Mouse (Mus musculus) forebrain, embryonic 13.5 days (tissue): ENCODE data around the gene Fgfr3. TPM values are rescaled to one million over a fixed set of nuclear protein-coding genes. Genes with fewer than 3 reads are reported as not detected.

Source experiments
- ATAC-seq: fragments of 200-750 bp; cut with Nextera tagmentation; 2 replicates; pipeline ENCODE4 v1.8.0; 2017
- H3K27ac ChIP-seq: fragments of 300-500 bp; sonication (generic); 2 replicates; pipeline ENCODE4 v1.5.1; 2015; ENCODE audit warnings: inconsistent platforms, mild to moderate bottlenecking, moderate library complexity
- H3K27me3 ChIP-seq: fragments of 300-500 bp; sonication (generic); 2 replicates; pipeline ENCODE4 v1.6.1; 2015; ENCODE audit warnings: mild to moderate bottlenecking, inconsistent platforms
- H3K36me3 ChIP-seq: fragments of 300-500 bp; sonication (generic); 2 replicates; pipeline ENCODE4 v1.6.1; 2015; ENCODE audit warnings: mild to moderate bottlenecking, inconsistent platforms; ENCODE audit not compliant: poor library complexity, severe bottlenecking
- H3K4me1 ChIP-seq: fragments of 300-500 bp; sonication (generic); 2 replicates; pipeline ENCODE4 v1.6.1; 2015; ENCODE audit warnings: inconsistent platforms
- H3K4me2 ChIP-seq: fragments of 300-500 bp; sonication (generic); 2 replicates; pipeline ENCODE4 v1.6.1; 2015; ENCODE audit warnings: inconsistent platforms, mild to moderate bottlenecking, moderate library complexity
- H3K4me3 ChIP-seq: fragments of 300-500 bp; sonication (generic); 2 replicates; pipeline ENCODE4 v1.5.1; 2015; ENCODE audit warnings: mild to moderate bottlenecking, inconsistent platforms
- H3K9ac ChIP-seq: fragments of 300-500 bp; sonication (generic); 2 replicates; pipeline ENCODE4 v1.6.1; 2015; ENCODE audit warnings: mild to moderate bottlenecking, inconsistent platforms
- H3K9me3 ChIP-seq: fragments of 300-500 bp; sonication (generic); replicated peaks from 2 replicates; pipeline ENCODE4 v1.6.1; 2016; ENCODE audit warnings: inconsistent platforms
- WGBS: fragments of 180-500 bp; shearing (Covaris S2); methylation state at CpG from one replicate; pipeline ENCODE4 v1.1.7; 2015; 5-methylcytosine and 5-hydroxymethylcytosine counted together
- polyA plus RNA-seq: library from polyadenylated mRNA; unstranded; fragments of >200 nt; fragmentation: Nextera tagmentation; extraction: Ambion mirVana; gene quantifications from 2 replicates; pipeline ENCODE4 v1.2.1, GENCODE M21; 2015

Fgfr3 gene
- polyA plus RNA-seq, 1 experiment from 2014 or later, result 59.5 TPM

DNA sequence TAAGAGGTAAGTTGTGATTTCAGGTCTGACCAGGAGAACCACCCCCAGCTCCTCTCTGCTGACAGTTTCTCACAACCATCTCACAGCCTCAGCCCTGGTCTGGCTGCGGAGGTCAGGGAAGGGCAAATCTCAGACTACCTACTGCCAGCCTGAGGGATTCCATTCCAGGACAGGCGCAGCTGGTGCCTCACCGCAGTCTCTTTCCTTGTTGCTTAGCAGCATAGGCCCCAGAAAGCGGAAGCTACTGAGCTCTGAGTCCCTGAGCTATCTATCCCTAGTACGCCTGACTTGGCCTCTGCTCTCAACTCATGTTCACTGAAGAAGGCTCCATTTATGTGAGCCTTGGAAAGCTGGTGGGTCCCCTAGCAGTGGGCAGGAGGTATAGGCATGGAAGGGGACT, 3.0 kb upstream of the Fgfr3 start:
- H3K27me3 ChIP-seq, result peaks cover 19% of the 10 kb centered on the region
- H3K9ac ChIP-seq, result no peak overlapping the region
- no peak overlapping the region for H3K4me2 ChIP-seq
- no peak for ATAC-seq
- peaks cover 21% of the 10 kb centered on the region for H3K4me1 ChIP-seq
- no peak overlapping the region for H3K4me3 ChIP-seq
- no peaks in the 10 kb centered on the region for H3K9me3 ChIP-seq
- WGBS, result 80% methylated on average over 5 of the region's 5 CpGs
- H3K27ac ChIP-seq, result no peak overlapping the region
- no peaks in the 10 kb centered on the region for H3K36me3 ChIP-seq

DNA sequence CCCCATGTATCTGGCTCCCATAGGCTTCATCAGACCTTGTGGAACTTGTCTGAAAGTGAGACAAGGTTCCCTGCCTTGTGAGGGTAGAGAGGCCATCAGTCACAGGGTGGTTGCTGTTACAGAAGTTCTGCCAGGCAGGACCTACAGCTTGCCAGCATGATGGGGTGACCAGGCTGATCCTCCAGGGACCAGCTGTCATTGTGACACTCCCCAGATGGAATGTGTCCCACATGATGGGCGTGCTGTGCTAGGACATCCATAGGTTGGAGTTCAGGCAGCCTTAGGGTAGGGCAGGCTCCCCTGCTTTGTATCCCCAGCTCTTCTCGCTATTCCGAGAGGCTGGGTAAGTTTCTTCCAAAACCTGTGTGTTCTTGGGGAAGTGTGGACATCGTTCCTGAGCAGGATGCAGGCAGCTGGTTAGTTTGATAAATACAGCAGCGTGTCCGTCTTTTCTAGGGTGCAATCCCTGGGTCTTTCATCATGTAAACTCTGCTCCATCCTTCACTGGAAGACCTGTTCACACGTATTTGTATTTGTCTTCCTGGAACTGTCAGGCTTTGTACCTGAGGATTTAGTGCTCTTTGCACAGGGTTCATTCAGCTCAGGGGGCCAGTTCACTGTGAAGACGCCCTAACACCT, 503 bp upstream of the Fgfr3 start:
- Histone ChIP-seq H3K36me3 (peaks cover 10% of the 10 kb centered on the region; the same call in 1 of the 2 replicates), H3K27me3 (peaks cover 35% of the 10 kb centered on the region), H3K4me1 (peaks cover 46% of the 10 kb centered on the region), H3K9me3 (no peaks in the 10 kb centered on the region), H3K9ac (peak overlapping the region; percentile 89), H3K27ac (peak overlapping the region; percentile 44), H3K4me3 (peak overlapping the region; percentile 62), H3K4me2 (peak overlapping the region; percentile 84)
- ATAC-seq, result no peak
- 13% methylated on average over 8 of the region's 8 CpGs for WGBS

DNA sequence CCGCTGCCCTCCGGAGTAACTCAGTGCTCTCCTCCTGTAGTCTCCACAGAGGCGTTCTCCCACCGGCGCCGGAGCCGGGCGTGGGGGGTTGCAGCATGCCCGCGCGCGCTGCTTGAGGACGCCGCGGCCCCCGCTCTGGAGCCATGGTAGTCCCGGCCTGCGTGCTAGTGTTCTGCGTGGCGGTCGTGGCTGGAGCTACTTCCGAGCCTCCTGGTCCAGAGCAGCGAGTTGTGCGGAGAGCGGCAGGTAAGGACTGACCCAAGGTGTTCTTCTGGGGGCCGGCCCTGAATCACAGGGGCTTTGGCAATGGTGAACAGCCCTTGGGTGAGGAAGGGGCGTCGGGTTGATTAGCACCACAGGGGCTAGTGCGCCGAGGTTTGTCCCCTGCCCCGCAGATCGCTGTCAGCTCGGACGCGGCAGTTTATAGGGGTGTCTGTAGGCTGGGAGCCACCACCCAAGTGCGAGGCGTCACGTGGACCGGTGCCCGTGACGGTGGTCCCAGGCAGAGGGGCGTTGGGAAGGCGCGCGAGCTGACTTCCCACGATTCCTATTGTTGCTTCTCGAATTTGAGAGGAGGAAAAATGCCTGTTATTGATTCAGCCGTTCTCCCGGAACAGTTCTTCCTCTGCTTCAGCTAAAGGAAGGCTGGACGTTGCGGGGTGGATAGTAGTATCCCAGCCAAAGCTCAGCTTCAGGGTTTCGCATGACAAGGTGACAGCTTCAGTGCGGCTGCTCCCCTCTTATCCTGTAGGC, 968 bp downstream of the Fgfr3 start:
- under 1% methylated on average over 53 of the region's 53 CpGs for WGBS
- H3K4me3 ChIP-seq, result peak overlapping the region; percentile 62
- H3K9ac ChIP-seq, result peak overlapping the region; percentile 89
- no peaks in the 10 kb centered on the region for H3K9me3 ChIP-seq
- peak overlapping the region; percentile 84 for H3K4me2 ChIP-seq
- peaks cover 41% of the 10 kb centered on the region for H3K27me3 ChIP-seq
- peak overlapping the region; percentile 91 for H3K27ac ChIP-seq
- H3K36me3 ChIP-seq, result peaks cover 13% of the 10 kb centered on the region
- ATAC-seq, result peak; percentile 17; the same call in 1 of the 2 replicates
- H3K4me1 ChIP-seq, result peaks cover 61% of the 10 kb centered on the region

DNA sequence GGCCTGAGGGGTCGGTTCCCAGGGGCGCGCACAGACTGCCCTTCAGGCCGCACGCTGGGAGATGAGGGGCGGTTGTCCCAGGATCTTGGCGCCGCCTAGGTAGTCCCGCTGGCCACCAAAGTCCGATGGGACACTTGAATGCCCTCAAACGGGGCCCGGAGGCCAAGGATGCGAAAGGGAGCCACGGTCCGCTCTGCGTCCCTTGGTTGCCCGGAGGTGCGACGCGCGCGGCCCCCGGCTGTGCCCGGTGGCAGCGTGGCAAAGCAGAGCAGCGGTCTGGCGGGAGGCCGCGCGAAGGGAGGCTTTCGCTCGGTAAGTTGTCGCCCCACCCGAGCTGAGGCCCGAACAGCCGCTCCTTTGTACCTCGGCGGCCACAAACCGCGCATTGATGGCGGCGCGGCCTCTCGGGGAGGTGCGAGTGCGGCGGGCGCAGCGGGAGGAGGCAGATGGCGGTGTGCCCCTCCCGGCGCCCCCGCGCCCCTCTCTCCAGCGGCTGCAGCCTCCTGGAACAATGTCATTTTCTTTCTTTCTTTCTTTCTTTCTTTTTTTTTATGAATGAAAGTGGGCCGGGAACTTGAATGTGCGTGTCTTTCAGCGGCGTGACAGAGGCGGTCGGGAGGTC, 1.7 kb downstream of the Fgfr3 start:
- Histone ChIP-seq H3K9me3 (no peaks in the 10 kb centered on the region), H3K4me2 (peak overlapping the region; percentile 84), H3K9ac (peak overlapping the region; percentile 89), H3K4me3 (peak overlapping the region; percentile 62), H3K27ac (peak overlapping the region; percentile 91), H3K36me3 (peaks cover 20% of the 10 kb centered on the region), H3K27me3 (peaks cover 44% of the 10 kb centered on the region), H3K4me1 (peaks cover 67% of the 10 kb centered on the region)
- ATAC-seq, result peak; percentile 17
- WGBS, result under 1% methylated on average over 60 of the region's 61 CpGs

DNA sequence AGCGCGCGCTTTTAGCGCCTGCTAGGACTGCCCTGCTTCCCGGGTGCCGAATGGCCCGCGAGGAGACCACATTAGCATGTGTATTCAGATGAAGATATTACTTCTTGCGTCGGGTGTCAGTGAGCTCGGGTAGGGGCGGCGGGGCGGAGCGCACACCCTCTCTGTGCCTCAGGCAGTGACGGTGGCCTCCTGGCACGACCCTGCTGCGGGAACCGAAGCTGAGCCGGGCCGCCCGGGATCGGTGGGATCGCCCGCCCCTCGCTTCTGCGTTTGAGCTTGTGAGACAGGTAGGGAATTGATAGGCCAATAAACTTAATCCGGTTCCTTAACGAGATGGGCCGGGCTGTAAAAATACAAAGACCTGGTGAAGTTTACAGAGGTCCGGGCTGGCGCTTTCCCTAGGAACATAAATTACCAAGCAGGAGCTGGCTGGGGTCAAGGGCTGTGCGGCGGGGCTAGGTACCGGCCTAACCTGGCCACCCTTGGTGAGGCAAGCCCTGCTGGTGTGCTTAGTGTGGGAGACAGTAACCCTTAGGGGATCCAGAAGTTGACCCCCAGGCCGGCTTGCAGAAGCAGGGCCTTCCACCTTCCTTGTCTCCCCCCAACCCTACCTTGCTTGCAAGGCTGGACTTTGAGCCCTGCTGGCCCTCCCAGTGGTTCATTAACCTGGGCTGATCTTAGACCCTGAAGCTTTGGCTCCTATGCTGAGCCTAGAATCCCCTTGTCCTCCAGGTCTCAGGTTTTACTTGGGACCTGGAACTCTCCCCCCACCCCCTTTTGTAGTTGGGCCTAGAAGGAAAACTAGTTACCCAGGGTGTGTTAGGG, 2.4 kb downstream of the Fgfr3 start:
- Histone ChIP-seq H3K27me3 (peaks cover 38% of the 10 kb centered on the region), H3K4me1 (peaks cover 71% of the 10 kb centered on the region), H3K4me2 (peak overlapping the region; percentile 84), H3K36me3 (peaks cover 27% of the 10 kb centered on the region), H3K27ac (peak overlapping the region; percentile 91), H3K4me3 (peak overlapping the region; percentile 62), H3K9me3 (no peaks in the 10 kb centered on the region), H3K9ac (peak overlapping the region; percentile 89)
- peak; percentile 65 for ATAC-seq
- WGBS, result 2% methylated on average over 36 of the region's 36 CpGs

DNA sequence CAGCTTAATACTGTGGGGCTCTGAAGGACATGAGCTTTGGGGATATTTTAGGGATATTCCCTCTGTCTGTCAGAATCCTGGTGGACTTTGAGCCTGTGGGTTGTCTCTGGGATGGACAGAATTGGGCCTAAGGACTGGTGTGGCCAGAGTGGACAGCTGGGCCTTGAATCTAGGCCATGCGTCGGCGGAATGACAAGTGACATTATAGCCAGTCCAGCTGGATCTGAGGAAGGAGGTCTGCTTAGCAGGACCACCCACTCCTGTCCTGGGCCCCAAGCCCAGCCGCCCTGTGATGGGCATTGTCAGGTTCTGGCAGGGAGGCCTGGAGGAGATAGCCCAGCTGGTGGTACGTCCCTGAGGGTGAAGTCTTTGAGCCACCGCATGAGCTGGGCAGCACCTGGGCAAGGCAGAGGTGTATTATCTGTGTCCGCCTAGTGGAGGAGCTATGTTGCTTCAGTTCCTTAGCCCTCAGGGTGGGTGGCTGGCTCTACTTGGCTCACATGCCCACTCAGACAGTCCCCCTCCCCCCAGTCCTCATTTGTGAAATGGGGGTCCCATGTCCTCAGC, 4.7 kb downstream of the Fgfr3 start:
- peaks cover 28% of the 10 kb centered on the region; the same call in 1 of the 2 replicates for H3K27me3 ChIP-seq
- H3K9me3 ChIP-seq, result no peaks in the 10 kb centered on the region
- H3K9ac ChIP-seq, result peak overlapping the region; percentile 89
- peak overlapping the region; percentile 84 for H3K4me2 ChIP-seq
- 46% methylated on average over 7 of the region's 7 CpGs for WGBS
- H3K4me1 ChIP-seq, result peaks cover 79% of the 10 kb centered on the region
- H3K36me3 ChIP-seq, result peaks cover 49% of the 10 kb centered on the region
- peak overlapping the region; percentile 62 for H3K4me3 ChIP-seq
- no peak for ATAC-seq
- peak overlapping the region; percentile 61 for H3K27ac ChIP-seq

DNA sequence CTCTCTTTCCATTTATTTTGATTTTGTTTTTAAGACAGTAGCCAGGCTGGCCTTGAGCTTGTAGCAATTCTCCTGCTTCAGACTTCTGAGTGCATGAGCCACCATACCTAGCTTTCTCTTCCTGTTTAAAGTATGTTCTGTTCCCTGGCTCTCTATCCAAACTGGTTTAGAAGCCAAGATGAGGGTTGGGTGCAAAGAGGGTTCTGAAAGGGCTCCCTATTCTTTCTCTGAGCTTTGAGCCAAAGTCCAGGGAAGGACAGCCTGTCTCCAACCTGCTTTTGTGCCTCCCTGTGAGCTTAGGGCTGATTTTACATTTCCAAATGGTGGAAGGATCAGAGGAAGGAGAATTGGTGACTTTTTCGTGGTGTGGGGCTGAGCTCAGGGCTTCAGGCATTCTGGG, 5.4 kb downstream of the Fgfr3 start:
- peaks cover 57% of the 10 kb centered on the region for H3K36me3 ChIP-seq
- H3K4me3 ChIP-seq, result peak overlapping the region; percentile 62
- H3K4me1 ChIP-seq, result peaks cover 77% of the 10 kb centered on the region
- no peak for ATAC-seq
- peak overlapping the region; percentile 84 for H3K4me2 ChIP-seq
- peak overlapping the region; percentile 89 for H3K9ac ChIP-seq
- peak overlapping the region; percentile 32; the same call in 1 of the 2 replicates for H3K27ac ChIP-seq
- WGBS, result 67% methylated on average over 1 of the region's 1 CpGs
- H3K27me3 ChIP-seq, result peaks cover 28% of the 10 kb centered on the region; the same call in 1 of the 2 replicates
- H3K9me3 ChIP-seq, result no peaks in the 10 kb centered on the region

DNA sequence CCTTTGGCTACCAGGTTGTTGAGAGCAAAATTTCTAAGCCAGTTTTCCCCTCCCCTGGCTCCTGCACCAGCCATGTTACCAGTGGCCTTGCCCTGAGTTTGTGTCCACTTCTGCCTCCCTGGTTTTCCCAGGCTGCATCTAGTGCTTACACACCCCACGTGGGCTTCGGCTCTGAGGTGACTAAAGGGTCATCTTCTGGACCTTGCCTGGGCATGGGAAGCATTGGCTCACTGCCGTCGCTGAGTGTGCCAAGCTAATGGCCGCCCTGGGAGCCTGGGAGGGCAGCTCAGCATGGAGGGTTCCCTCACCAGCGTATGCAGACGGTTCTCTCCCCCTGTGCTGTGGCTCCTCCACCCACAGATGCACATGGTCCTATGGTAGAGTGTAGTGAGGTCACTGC, 7.4 kb downstream of the Fgfr3 start:
- Histone ChIP-seq H3K36me3 (peaks cover 76% of the 10 kb centered on the region), H3K27ac (0 out of 2 replicates have a peak overlapping the region, but pooled peaks have one; percentile 41), H3K4me3 (peak overlapping the region; percentile 19; the same call in 1 of the 2 replicates), H3K4me2 (peak overlapping the region; percentile 84), H3K9me3 (no peaks in the 10 kb centered on the region), H3K9ac (peak overlapping the region; percentile 43), H3K4me1 (peaks cover 72% of the 10 kb centered on the region), H3K27me3 (peaks cover 27% of the 10 kb centered on the region; the same call in 1 of the 2 replicates)
- no peak for ATAC-seq
- WGBS, result 81% methylated on average over 7 of the region's 7 CpGs

DNA sequence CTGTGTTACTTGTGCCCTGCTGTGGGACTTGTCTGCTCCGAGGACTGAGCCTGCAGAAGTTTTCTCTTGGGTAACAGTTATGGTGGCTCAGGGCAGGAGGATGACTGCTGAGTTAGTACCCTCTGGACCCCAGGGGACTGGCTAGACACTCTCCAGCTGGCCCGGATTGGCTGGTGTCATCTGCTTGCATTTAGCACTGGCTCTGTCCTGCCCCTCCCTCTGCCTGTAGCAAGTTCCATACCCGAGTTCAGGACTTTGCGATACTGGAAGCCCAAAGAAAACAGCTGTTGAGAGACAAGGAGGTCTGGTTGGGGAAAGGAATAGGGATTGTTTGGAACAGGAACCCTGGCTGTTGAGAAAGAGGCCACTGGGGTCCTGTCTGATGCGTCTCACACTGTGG, 9.0 kb downstream of the Fgfr3 start:
- H3K9ac ChIP-seq, result 0 out of 2 replicates have a peak overlapping the region, but pooled peaks have one; percentile 43
- 0 out of 2 replicates have a peak overlapping the region, but pooled peaks have one; percentile 4 for H3K4me3 ChIP-seq
- H3K4me1 ChIP-seq, result peaks cover 55% of the 10 kb centered on the region
- H3K9me3 ChIP-seq, result no peaks in the 10 kb centered on the region
- no peak for ATAC-seq
- no peak overlapping the region for H3K27ac ChIP-seq
- H3K27me3 ChIP-seq, result peaks cover 11% of the 10 kb centered on the region; the same call in 1 of the 2 replicates
- peaks cover 84% of the 10 kb centered on the region for H3K36me3 ChIP-seq
- peak overlapping the region; percentile 84 for H3K4me2 ChIP-seq
- 73% methylated on average over 5 of the region's 5 CpGs for WGBS

DNA sequence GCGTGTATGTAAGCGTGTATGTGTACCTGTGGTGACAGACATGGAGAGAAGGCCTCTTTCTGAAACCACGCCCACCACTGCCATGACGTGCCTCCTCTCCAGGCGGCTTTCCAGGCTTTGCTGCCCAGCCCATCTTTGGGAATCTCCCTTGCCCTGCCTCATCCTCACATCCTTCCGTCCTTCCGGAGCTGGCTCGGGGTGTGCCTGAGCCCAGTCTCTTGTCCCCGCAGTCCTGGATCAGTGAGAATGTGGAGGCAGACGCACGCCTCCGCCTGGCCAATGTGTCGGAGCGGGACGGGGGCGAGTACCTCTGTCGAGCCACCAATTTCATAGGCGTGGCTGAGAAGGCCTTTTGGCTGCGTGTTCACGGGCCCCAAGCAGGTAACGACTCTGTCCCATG, 9.6 kb downstream of the Fgfr3 start:
- Histone ChIP-seq H3K4me2 (peak overlapping the region; percentile 28), H3K4me1 (peaks cover 50% of the 10 kb centered on the region), H3K9ac (0 out of 2 replicates have a peak overlapping the region, but pooled peaks have one; percentile 5), H3K9me3 (no peaks in the 10 kb centered on the region), H3K27me3 (peaks cover 11% of the 10 kb centered on the region; the same call in 1 of the 2 replicates), H3K4me3 (0 out of 2 replicates have a peak overlapping the region, but pooled peaks have one; percentile 4), H3K27ac (peak overlapping the region; percentile 40; the same call in 1 of the 2 replicates), H3K36me3 (peaks cover 88% of the 10 kb centered on the region)
- WGBS, result 56% methylated on average over 21 of the region's 21 CpGs
- no peak for ATAC-seq

DNA sequence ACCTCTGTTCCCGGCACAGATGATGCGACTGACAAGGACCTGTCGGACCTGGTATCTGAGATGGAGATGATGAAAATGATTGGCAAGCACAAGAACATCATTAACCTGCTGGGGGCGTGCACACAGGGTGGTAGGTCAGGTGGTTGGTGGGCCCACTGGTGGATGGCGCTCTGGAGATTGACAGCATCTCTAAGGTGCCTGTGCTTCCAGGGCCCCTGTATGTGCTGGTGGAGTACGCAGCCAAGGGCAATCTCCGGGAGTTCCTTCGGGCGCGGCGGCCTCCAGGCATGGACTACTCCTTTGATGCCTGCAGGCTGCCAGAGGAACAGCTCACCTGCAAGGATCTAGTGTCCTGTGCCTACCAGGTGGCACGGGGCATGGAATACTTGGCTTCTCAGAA, 12.4 kb downstream of the Fgfr3 start:
- Histone ChIP-seq H3K27ac (peak overlapping the region; percentile 59; the same call in 1 of the 2 replicates), H3K9me3 (no peaks in the 10 kb centered on the region), H3K27me3 (no peaks in the 10 kb centered on the region), H3K4me2 (no peak overlapping the region), H3K9ac (0 out of 2 replicates have a peak overlapping the region, but pooled peaks have one; percentile 8), H3K4me3 (no peak overlapping the region), H3K4me1 (peaks cover 26% of the 10 kb centered on the region), H3K36me3 (peaks cover 80% of the 10 kb centered on the region)
- ATAC-seq, result no peak
- 92% methylated on average over 12 of the region's 12 CpGs for WGBS
